Mouse (Mus musculus) brain, embryonic 14.5 days (tissue): ENCODE measurements around the gene Dmwd.

ENCODE experiments used
- CTCF ChIP-seq: fragments of 200-500 bp; IDR thresholded peaks from 2 replicates; pipeline ENCODE4 v1.5.1; 2012; ENCODE audit warnings: inconsistent platforms, mild to moderate bottlenecking, moderate library complexity, borderline replicate concordance; ENCODE audit not compliant: insufficient read depth, insufficient read length; ENCODE audit errors: extremely low read depth
- POLR2A ChIP-seq: fragments of 200-500 bp; IDR thresholded peaks from 2 replicates; pipeline ENCODE4 v1.6.1; 2012; ENCODE audit warnings: mild to moderate bottlenecking, inconsistent platforms, borderline replicate concordance; ENCODE audit not compliant: poor library complexity, insufficient read depth, insufficient read length, severe bottlenecking; ENCODE audit errors: extremely low read depth

GRCm38 (mm10) chr7:19086760-19087159 lies 10.7 kb downstream of the Dmwd start:
- TF ChIP-seq CTCF (no peak), POLR2A (no peak)
